Mouse (Mus musculus) lung, postnatal 10 days (tissue): ENCODE measurements around the gene Gm15319.
"Not testable (repeated sequence)": the region's sequence is repeated elsewhere in the genome, so short reads cannot be mapped to it uniquely, and the experiment has no call there.

Experiments used
- DNase-seq: peaks from one replicate; pipeline ENCODE4 v3.0.0; 2021

The Gm15319 gene

GRCm38 (mm10) chr8:20363110-20363509 lies at the start of gene Gm15319:
TSS of gene Gm15319 (minus strand) at chr8:20363210.
- DNase-seq: not testable (repeated sequence)

GRCm38 (mm10) chr8:20410355-20410754 lies 47.3 kb upstream of the Gm15319 start:
- DNase-seq: not testable (repeated sequence)

- DNase-seq: peak; percentile 32
Measured at GRCm38 (mm10) chr8:20408441-20409030, 45.5 kb upstream of the Gm15319 start.

- peak; percentile 46 for DNase-seq
Measured at GRCm38 (mm10) chr8:20389363-20389739, 26.3 kb upstream of the Gm15319 start.

GRCm38 (mm10) chr8:20388706-20389362 lies 25.8 kb upstream of the Gm15319 start:
- peak; percentile 55 for DNase-seq

GRCm38 (mm10) chr8:20387121-20387794 lies 24.2 kb upstream of the Gm15319 start:
- peak; percentile 51 for DNase-seq

GRCm38 (mm10) chr8:20384990-20385389 lies 22.0 kb upstream of the Gm15319 start:
- DNase-seq: not testable (repeated sequence)

GRCm38 (mm10) chr8:20384131-20384530 lies 21.1 kb upstream of the Gm15319 start:
- DNase-seq: peak; percentile 21

- not testable (repeated sequence) for DNase-seq
Measured at GRCm38 (mm10) chr8:20382146-20382545, 19.1 kb upstream of the Gm15319 start.

- DNase-seq: not testable (repeated sequence)
Measured at GRCm38 (mm10) chr8:20381637-20382036, 18.6 kb upstream of the Gm15319 start.

- DNase-seq: not testable (repeated sequence)
Measured at GRCm38 (mm10) chr8:20381239-20381620, 18.2 kb upstream of the Gm15319 start.

- DNase-seq: peak; percentile 33
Measured at GRCm38 (mm10) chr8:20380590-20381238, 17.7 kb upstream of the Gm15319 start.

GRCm38 (mm10) chr8:20379650-20380436 lies 16.8 kb upstream of the Gm15319 start:
- DNase-seq: not testable (repeated sequence)

- DNase-seq: peak; percentile 27
Measured at GRCm38 (mm10) chr8:20378786-20379649, 16.0 kb upstream of the Gm15319 start.

GRCm38 (mm10) chr8:20378353-20378752 lies 15.3 kb upstream of the Gm15319 start:
- peak; percentile 33 for DNase-seq

- DNase-seq: peak; percentile 1
Measured at GRCm38 (mm10) chr8:20375698-20376097, 12.7 kb upstream of the Gm15319 start.

GRCm38 (mm10) chr8:20356386-20356785 lies 6.6 kb downstream of the Gm15319 start:
- DNase-seq: not testable (repeated sequence)

- DNase-seq: not testable (repeated sequence)
Measured at GRCm38 (mm10) chr8:20353579-20353978, 9.4 kb downstream of the Gm15319 start.

GRCm38 (mm10) chr8:20302759-20303158 lies 60.3 kb downstream of the Gm15319 start:
- DNase-seq: not testable (repeated sequence)

- not testable (repeated sequence) for DNase-seq
Measured at GRCm38 (mm10) chr8:20300042-20300441, 63.0 kb downstream of the Gm15319 start.

GRCm38 (mm10) chr8:20297939-20298505 lies 65.0 kb downstream of the Gm15319 start:
- DNase-seq: peak; percentile 35
